Mouse (Mus musculus) erythroid progenitor cell, adult 5-6 weeks (primary cell): ENCODE results near the gene Slfn3. TPM values are rescaled to one million over a fixed set of nuclear protein-coding genes. Genes with fewer than 3 reads are reported as not detected.
A peak's percentile ranks its signal among the peaks of the same experiment; 100 is the strongest.

Experiments used
- ATAC-seq: replicated peaks from 2 replicates; pipeline ENCODE4 v1.8.0; 2016; ENCODE audit warnings: moderate number of reproducible peaks, mild to moderate bottlenecking, moderate TSS enrichment, inconsistent platforms; ENCODE audit not compliant: poor library complexity, low FRiP score, severe bottlenecking
- total RNA-seq, 2 experiments: library from RNA; stranded (forward) in 1 of 2; stranded (reverse) in 1 of 2; fragments of 150-400 nt in 1 of 2; fragments of 186-747, 209-891 nt in 1 of 2; gene quantifications; 2 replicates each; pipeline versions ENCODE4 v1.2.3 to v1.2.4; 2015 to 2017; ENCODE audit warnings: low replicate concordance in 2 of 2

Slfn3 gene
- total RNA-seq, 2 experiments from 2014 or later, result 19.3 to 35.9 TPM

DNA sequence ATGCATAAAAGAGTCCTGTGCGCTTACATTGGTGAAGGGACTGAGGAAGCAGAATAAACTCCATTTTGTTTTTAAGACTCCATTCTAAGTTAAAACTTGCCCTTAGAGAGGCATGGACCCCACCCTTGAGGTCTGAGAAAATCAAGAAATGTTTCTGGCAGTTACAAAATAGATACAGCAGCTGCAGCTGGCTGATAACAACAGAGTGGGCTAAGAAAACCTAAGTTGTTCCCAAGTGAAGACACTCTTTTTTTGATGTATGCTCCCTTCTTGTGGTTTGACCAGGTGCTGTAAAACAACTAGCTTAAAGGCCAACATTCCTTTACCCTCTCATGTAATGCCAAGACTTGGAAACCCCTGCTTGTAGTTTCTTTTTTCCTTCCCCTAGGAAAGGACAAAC is 71.5 kb downstream of the Slfn3 start:
- peak; percentile 88 for ATAC-seq

DNA sequence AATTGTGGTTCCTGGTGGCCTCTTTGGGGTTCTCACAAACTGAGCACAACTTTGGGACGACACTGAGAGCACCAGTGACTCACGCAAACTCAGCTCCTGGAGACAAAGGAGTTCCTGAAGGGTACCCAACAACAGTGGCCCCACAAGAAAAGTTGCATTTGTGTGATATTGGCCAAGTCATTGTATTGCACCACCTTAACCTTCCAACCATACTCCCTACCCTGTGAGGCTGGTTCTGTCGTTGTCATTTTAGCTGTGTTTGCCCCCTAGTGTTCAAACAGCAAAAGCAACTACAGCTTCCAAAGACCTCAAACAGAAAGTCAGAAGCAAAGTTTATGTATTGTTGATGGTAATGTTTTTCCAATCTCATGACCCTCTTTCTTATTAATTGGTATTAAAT is 72.0 kb downstream of the Slfn3 start:
- peak; percentile 91 for ATAC-seq

Other genes starting within 250 kb of the Slfn3 start
- gene Slfn5, start 240.0 kb upstream of the Slfn3 start, total RNA-seq (2015; ENCODE audit: low replicate concordance), result 4.6 and 7.6 TPM in 2 replicates
- 4.5 and 5.5 TPM in 2 replicates for gene Slfn5, start 240.0 kb upstream of the Slfn3 start, total RNA-seq (2017; ENCODE audit: low replicate concordance)
- 6.8 and 10.1 TPM in 2 replicates for gene Slfn9, start 199.5 kb upstream of the Slfn3 start, total RNA-seq (2015; ENCODE audit: low replicate concordance)
- gene Slfn9, start 199.5 kb upstream of the Slfn3 start, total RNA-seq (2017; ENCODE audit: low replicate concordance), result 6.0 and 6.1 TPM in 2 replicates
- gene Slfn8, start 170.5 kb upstream of the Slfn3 start, total RNA-seq (2015; ENCODE audit: low replicate concordance), result 6.5 and 22.2 TPM in 2 replicates
- gene Slfn8, start 170.5 kb upstream of the Slfn3 start, total RNA-seq (2017; ENCODE audit: low replicate concordance), result 2.9 and 4.7 TPM in 2 replicates
- 32.1 and 39.4 TPM in 2 replicates for gene Slfn2, start 126.2 kb upstream of the Slfn3 start, total RNA-seq (2015; ENCODE audit: low replicate concordance)
- gene Slfn2, start 126.2 kb upstream of the Slfn3 start, total RNA-seq (2017; ENCODE audit: low replicate concordance), result 40.9 and 43.8 TPM in 2 replicates
- 4.2 and 22.3 TPM in 2 replicates for gene Slfn1, start 74.5 kb upstream of the Slfn3 start, total RNA-seq (2015; ENCODE audit: low replicate concordance)
- gene Slfn1, start 74.5 kb upstream of the Slfn3 start, total RNA-seq (2017; ENCODE audit: low replicate concordance), result 6.9 and 12.3 TPM in 2 replicates
- 21.3 and 75.9 TPM in 2 replicates for gene Slfn4, start 16.1 kb upstream of the Slfn3 start, total RNA-seq (2015; ENCODE audit: low replicate concordance)
- 4.2 and 12.1 TPM in 2 replicates for gene Slfn4, start 16.1 kb upstream of the Slfn3 start, total RNA-seq (2017; ENCODE audit: low replicate concordance)
- gene Slfn14, start 95.4 kb downstream of the Slfn3 start, total RNA-seq (2015; ENCODE audit: low replicate concordance), result 86.4 and 88.3 TPM in 2 replicates
- 93.6 and 106 TPM in 2 replicates for gene Slfn14, start 95.4 kb downstream of the Slfn3 start, total RNA-seq (2017; ENCODE audit: low replicate concordance)
- 42.3 and 43.6 TPM in 2 replicates for gene Ap2b1, start 107.7 kb downstream of the Slfn3 start, total RNA-seq (2015; ENCODE audit: low replicate concordance)
- 49.8 and 49.9 TPM in 2 replicates for gene Ap2b1, start 107.7 kb downstream of the Slfn3 start, total RNA-seq (2017; ENCODE audit: low replicate concordance)
- gene Pex12, start 111.3 kb downstream of the Slfn3 start, total RNA-seq (2015; ENCODE audit: low replicate concordance), result 1.1 and 2.5 TPM in 2 replicates
- gene Pex12, start 111.3 kb downstream of the Slfn3 start, total RNA-seq (2017; ENCODE audit: low replicate concordance), result 2.2 TPM in 1 of 2 replicates, not detected in the other
- gene Rasl10b, start 217.8 kb downstream of the Slfn3 start, total RNA-seq (2015; ENCODE audit: low replicate concordance), result not detected in 2 replicates
- 0.23 TPM in 1 of 2 replicates, not detected in the other for gene Rasl10b, start 217.8 kb downstream of the Slfn3 start, total RNA-seq (2017; ENCODE audit: low replicate concordance)
- gene Gas2l2, start 238.1 kb downstream of the Slfn3 start, total RNA-seq (2015; ENCODE audit: low replicate concordance), result not detected in 2 replicates
- gene Gas2l2, start 238.1 kb downstream of the Slfn3 start, total RNA-seq (2017; ENCODE audit: low replicate concordance), result not detected in 2 replicates
- 12.3 TPM in 1 of 2 replicates, not detected in the other for gene 1700020L24Rik, start 246.3 kb downstream of the Slfn3 start, total RNA-seq (2015; ENCODE audit: low replicate concordance)
- 4.0 and 4.7 TPM in 2 replicates for gene 1700020L24Rik, start 246.3 kb downstream of the Slfn3 start, total RNA-seq (2017; ENCODE audit: low replicate concordance)